Mouse (Mus musculus) bone marrow macrophage, adult 2 months (primary cell): ENCODE measurements around the gene Gm10409.
"Not testable (repeated sequence)": the region's sequence is repeated elsewhere in the genome, so short reads cannot be mapped to it uniquely, and the experiment has no call there.

Experiments used
- CTCF ChIP-seq: IDR thresholded peaks from 2 replicates; pipeline ENCODE4 v1.5.1; 2012; ENCODE audit warnings: low read depth, mild to moderate bottlenecking, low read length, moderate library complexity
- POLR2A ChIP-seq: IDR thresholded peaks from 2 replicates; pipeline ENCODE4 v1.6.1; 2012; ENCODE audit warnings: mild to moderate bottlenecking, low read depth, low read length, borderline replicate concordance

GRCm38 (mm10) chr14:3394793-3395192 lies 17.6 kb upstream of the Gm10409 start, which contains the start of gene Gm10413:
- TF ChIP-seq CTCF, POLR2A: not testable (repeated sequence)
